Mouse (Mus musculus) liver, postnatal 0 days (tissue): Measurements from ENCODE around the gene Bco1. TPM values are rescaled to one million over a fixed set of nuclear protein-coding genes. Genes with fewer than 3 reads are reported as not detected.

Experiments
- ATAC-seq: fragments of 200-750 bp; cut with Nextera tagmentation; 2 replicates; pipeline ENCODE4 v1.8.0; 2017; ENCODE audit warnings: mild to moderate bottlenecking, moderate library complexity
- DNase-seq: peaks from one replicate; pipeline ENCODE4 v3.0.0-alpha.2; 2016
- H3K27ac ChIP-seq: fragments of 300-500 bp; sonication (generic); 2 replicates; pipeline ENCODE4 v1.5.1; 2014; ENCODE audit warnings: antibody characterized with exemption, moderate library complexity, mild to moderate bottlenecking, low read depth
- H3K27me3 ChIP-seq: fragments of 300-500 bp; sonication (generic); 2 replicates; pipeline ENCODE4 v1.6.1; 2014; ENCODE audit warnings: low read length, control low read depth, mixed read lengths; ENCODE audit not compliant: insufficient read depth
- H3K36me3 ChIP-seq: fragments of 300-500 bp; sonication (generic); replicated peaks from 2 replicates; pipeline ENCODE4 v1.6.1; 2014; ENCODE audit warnings: mild to moderate bottlenecking, control low read depth, low read length, moderate library complexity, mixed read lengths; ENCODE audit not compliant: insufficient read depth
- H3K4me1 ChIP-seq: fragments of 300-500 bp; sonication (generic); 2 replicates; pipeline ENCODE4 v1.6.1; 2014; ENCODE audit warnings: antibody characterized with exemption, mild to moderate bottlenecking, control low read depth; ENCODE audit not compliant: insufficient read depth
- H3K4me2 ChIP-seq: fragments of 300-500 bp; sonication (generic); 2 replicates; pipeline ENCODE4 v1.6.1; 2014; ENCODE audit warnings: low read depth, mild to moderate bottlenecking, low read length, moderate library complexity, mixed read lengths
- H3K4me3 ChIP-seq: fragments of 300-500 bp; sonication (generic); 2 replicates; pipeline ENCODE4 v1.5.1; 2014; ENCODE audit warnings: low read depth, low read length
- H3K9ac ChIP-seq: fragments of 300-500 bp; sonication (generic); replicated peaks from 2 replicates; pipeline ENCODE4 v1.6.1; 2014; ENCODE audit warnings: mild to moderate bottlenecking, moderate library complexity
- H3K9me3 ChIP-seq: fragments of 300-500 bp; sonication (generic); 2 replicates; pipeline ENCODE4 v1.6.1; 2016; ENCODE audit warnings: mild to moderate bottlenecking, control low read depth, low read length, mixed read lengths
- CTCF ChIP-seq: sonication (generic); IDR thresholded peaks from 2 replicates; pipeline ENCODE4 v1.5.1; 2016; ENCODE audit warnings: antibody characterized with exemption, low read depth
- EP300 ChIP-seq: IDR thresholded peaks from 2 replicates; pipeline ENCODE4 v1.6.1; 2016; ENCODE audit warnings: antibody characterized with exemption, low read depth, mild to moderate bottlenecking
- WGBS: fragments of 180-500 bp; shearing (Covaris S2); extraction: QIAGEN DNeasy Blood & Tissue Kit; methylation state at CpG from one replicate; pipeline ENCODE4 v1.1.7; 2014; ENCODE audit not compliant: insufficient replicate concordance; 5-methylcytosine and 5-hydroxymethylcytosine counted together
- polyA plus RNA-seq: library from polyadenylated mRNA; unstranded; fragments of >200 nt; fragmentation: Nextera tagmentation; extraction: Ambion mirVana; gene quantifications from 2 replicates; pipeline ENCODE4 v1.2.1, GENCODE M21; 2015

Bco1 gene
- polyA plus RNA-seq, 1 experiment from 2014 or later, result 8.1 TPM

DNA sequence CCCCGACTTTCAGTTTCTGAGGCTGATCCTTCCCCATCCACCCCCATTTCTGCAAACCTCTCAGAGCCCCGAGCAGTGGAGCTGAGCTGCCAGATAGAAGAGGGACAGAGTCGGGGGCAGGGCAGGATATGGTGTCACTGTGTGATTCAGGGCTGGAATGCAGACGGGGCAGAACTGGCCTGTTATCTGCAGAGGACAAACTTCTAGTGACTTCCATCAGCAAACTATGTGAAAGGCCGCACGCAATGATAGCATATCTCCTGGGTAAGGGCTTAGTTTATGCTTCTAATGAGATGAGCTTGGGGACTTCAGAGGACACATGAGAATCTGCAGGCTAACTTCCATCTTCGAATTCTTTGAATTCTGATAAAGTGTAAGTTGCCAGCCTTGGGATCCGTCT lies 10.1 kb upstream of the Bco1 start:
- Histone ChIP-seq H3K9ac (no peak overlapping the region), H3K27ac (peak overlapping the region; percentile 52), H3K9me3 (no peaks in the 10 kb centered on the region), H3K27me3 (no peaks in the 10 kb centered on the region), H3K36me3 (no peaks in the 10 kb centered on the region), H3K4me1 (peaks cover 26% of the 10 kb centered on the region), H3K4me2 (peak overlapping the region; percentile 24; the same call in 1 of the 2 replicates), H3K4me3 (no peak overlapping the region)
- TF ChIP-seq EP300 (peak; percentile 97), CTCF (no peak)
- ATAC-seq (peak; percentile 90), DNase-seq (peak; percentile 61)
- WGBS, result 26% methylated on average over 8 of the region's 8 CpGs

DNA sequence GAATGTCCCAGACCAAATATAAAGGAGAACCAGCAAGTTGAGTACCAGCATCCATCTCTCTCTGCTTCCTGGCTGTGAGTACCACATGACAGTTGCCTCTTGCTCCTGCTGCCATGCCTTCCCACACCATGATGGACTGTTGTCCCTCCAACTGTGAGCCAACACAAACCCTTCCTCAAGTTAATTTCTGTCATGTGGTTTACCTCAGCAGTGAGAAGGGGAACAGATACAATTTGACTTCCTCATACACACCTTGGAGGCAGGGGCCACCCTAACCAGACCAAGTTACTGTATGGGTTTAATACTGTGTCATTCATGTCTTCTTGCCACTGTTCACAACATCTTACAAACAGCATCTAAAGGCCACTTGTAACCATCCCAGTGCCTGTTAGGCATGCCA lies 8.6 kb upstream of the Bco1 start:
- peaks cover 26% of the 10 kb centered on the region for H3K4me1 ChIP-seq
- H3K9ac ChIP-seq, result no peak overlapping the region
- DNase-seq, result no peak
- no peaks in the 10 kb centered on the region for H3K27me3 ChIP-seq
- H3K4me2 ChIP-seq, result no peak overlapping the region
- TF ChIP-seq EP300 (no peak), CTCF (no peak)
- no peak overlapping the region for H3K27ac ChIP-seq
- no peaks in the 10 kb centered on the region for H3K9me3 ChIP-seq
- no peak for ATAC-seq
- H3K36me3 ChIP-seq, result no peaks in the 10 kb centered on the region
- no peak overlapping the region for H3K4me3 ChIP-seq

DNA sequence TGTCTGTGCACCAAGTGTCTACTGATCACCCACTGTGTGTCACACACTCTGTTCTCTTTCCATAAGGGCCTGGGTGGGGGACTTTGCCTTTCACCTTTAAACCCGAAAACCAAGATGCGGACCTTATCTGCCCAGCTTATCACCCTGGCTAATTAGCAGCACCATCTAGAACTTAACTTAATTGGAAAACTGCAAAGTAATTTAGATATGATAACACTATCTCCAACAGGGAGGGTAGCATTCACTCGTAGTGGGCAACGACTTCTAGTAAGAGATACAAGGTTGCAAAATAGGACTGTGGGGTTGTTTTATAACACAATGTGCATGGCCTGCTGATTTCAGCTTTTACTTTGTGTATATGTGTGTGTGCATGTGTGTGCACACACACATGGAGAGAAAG lies 5.9 kb upstream of the Bco1 start:
- Histone ChIP-seq H3K4me1 (peaks cover 23% of the 10 kb centered on the region), H3K27ac (no peak overlapping the region), H3K27me3 (no peaks in the 10 kb centered on the region), H3K9me3 (no peaks in the 10 kb centered on the region), H3K4me3 (no peak overlapping the region), H3K36me3 (no peaks in the 10 kb centered on the region), H3K4me2 (no peak overlapping the region), H3K9ac (no peak overlapping the region)
- no peak for ATAC-seq
- 48% methylated on average over 4 of the region's 4 CpGs for WGBS
- DNase-seq, result no peak
- TF ChIP-seq EP300 (no peak), CTCF (no peak)

DNA sequence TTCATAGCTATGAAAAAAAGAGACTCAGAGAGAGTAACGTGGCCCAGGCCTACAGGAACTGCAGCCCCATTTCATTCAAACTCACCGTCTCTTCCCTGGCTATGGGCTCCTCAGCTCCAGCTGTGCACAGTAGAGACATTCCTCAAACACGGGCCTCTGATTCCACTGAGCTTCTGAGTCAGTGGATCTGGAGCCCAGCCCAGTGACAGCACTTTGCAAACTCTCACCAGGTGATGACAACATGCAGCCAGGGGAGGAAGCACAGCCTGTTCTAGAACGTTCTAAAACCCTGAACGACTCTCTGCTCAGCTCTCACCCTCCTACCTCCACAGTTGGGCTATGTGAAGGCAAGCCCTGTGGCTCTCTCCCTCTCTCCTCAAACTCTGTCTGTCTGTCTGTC lies 1.6 kb upstream of the Bco1 start:
- Histone ChIP-seq H3K27me3 (no peaks in the 10 kb centered on the region), H3K4me1 (peaks cover 7% of the 10 kb centered on the region; the same call in 1 of the 2 replicates), H3K27ac (no peak overlapping the region), H3K9me3 (no peaks in the 10 kb centered on the region), H3K4me2 (no peak overlapping the region), H3K4me3 (no peak overlapping the region), H3K36me3 (no peaks in the 10 kb centered on the region), H3K9ac (no peak overlapping the region)
- WGBS, result 51% methylated on average over 5 of the region's 5 CpGs
- TF ChIP-seq CTCF (no peak), EP300 (no peak)
- peak; percentile 59 for ATAC-seq
- DNase-seq, result peak; percentile 40

DNA sequence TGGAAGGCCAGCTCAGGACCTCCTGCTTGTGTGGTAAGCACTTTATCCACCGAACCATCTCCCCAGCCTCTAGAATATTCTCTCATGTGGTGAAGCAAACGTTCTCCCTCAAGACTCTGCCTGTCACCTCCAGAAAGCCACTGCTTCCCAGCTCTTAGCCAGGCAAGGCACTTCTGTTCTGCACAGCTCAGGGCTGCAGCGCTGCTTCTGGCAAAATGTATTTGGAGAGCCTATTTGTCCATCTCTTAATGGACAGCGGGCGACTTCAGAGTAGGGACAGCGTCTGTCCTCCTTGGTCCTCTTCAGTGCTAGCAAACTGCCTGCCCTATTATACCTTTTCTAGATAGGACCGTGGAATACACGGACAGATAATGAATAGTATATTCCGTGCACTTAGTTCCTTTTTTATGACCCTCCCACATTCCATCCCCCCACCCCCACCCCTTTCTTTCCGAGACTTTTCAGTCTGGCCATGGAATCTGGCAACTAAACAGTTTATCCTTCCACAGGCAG lies 1.5 kb downstream of the Bco1 start:
- DNase-seq (no peak), ATAC-seq (no peak)
- Histone ChIP-seq H3K27me3 (no peaks in the 10 kb centered on the region), H3K27ac (no peak overlapping the region), H3K9ac (no peak overlapping the region), H3K4me1 (peaks cover 7% of the 10 kb centered on the region; the same call in 1 of the 2 replicates), H3K36me3 (no peaks in the 10 kb centered on the region), H3K4me3 (no peak overlapping the region), H3K4me2 (no peak overlapping the region), H3K9me3 (0 out of 2 replicates have a peak, but pooled peaks cover 6% of the 10 kb centered on the region)
- WGBS, result 65% methylated on average over 10 of the region's 10 CpGs
- TF ChIP-seq EP300 (no peak), CTCF (no peak)

DNA sequence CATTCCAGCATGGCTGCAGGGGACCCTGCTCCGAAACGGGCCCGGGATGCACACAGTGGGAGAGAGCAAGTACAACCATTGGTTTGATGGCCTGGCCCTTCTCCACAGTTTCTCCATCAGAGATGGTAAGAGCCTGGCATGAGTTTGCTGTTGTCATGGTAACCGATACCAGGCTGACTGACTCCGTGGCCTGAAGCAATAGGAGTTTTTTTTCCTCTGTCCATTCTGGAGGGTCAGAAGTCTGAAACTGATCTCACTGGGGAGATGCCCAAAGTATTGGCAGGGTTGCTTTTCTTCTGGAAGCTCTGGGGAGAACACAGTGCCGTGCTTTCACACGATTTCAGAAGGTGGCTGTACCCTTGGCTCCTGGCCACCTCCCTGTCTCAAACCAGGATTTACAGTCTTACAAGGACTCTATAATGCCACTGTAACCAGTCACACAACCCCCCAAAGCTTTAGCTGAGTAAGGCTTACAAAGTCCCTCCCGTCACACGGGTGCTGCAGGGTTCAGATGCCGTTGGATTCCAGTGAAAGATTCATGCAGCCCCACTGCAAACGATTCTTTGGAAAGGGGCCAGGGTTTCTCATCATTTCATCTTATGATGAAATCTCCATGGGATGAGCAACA lies 2.0 kb downstream of the Bco1 start:
- Histone ChIP-seq H3K27ac (no peak overlapping the region), H3K36me3 (no peaks in the 10 kb centered on the region), H3K4me2 (no peak overlapping the region), H3K9ac (no peak overlapping the region), H3K27me3 (no peaks in the 10 kb centered on the region), H3K4me3 (no peak overlapping the region), H3K4me1 (peaks cover 7% of the 10 kb centered on the region; the same call in 1 of the 2 replicates), H3K9me3 (0 out of 2 replicates have a peak, but pooled peaks cover 6% of the 10 kb centered on the region)
- WGBS, result 58% methylated on average over 11 of the region's 11 CpGs
- ATAC-seq (no peak), DNase-seq (no peak)
- TF ChIP-seq CTCF (no peak), EP300 (no peak)
